Mouse (Mus musculus) kidney, postnatal 14 days (tissue): ENCODE results near the gene Vamp4.
A peak's percentile ranks its signal among the peaks of the same experiment; 100 is the strongest.

Source experiments
- DNase-seq: peaks from one replicate; pipeline ENCODE4 v3.0.0; 2022; ENCODE audit warnings: mixed read lengths

Vamp4 gene

GRCm38 (mm10) chr1:162570260-162570748 lies at the start of gene Vamp4:
Vamp4 (plus strand) TSS chr1:162570515.
- DNase-seq, result peak; percentile 95

DNA sequence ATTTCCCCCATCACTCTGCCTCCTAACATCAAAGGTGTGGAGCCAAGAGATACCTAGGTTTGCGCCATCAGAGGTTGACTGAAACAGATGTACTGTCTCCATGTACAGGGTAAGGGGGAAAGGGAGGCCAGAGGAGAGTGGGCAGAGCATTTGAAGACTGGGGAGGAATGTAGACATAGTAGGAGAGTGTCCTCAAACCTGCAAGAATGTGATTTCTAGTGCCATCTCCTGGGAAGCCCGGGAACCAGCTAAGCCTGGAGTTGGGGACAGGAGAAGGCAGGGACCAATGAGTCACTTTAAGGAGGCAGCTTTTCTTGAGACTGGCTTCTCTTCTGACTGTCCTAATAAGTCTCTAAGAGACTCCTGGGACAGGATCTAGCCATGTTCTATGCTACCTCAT lies 40.7 kb upstream of the Vamp4 start:
- peak; percentile 12 for DNase-seq

- no peak for DNase-seq
Measured at GRCm38 (mm10) chr1:162530666-162531065, 39.6 kb upstream of the Vamp4 start.

GRCm38 (mm10) chr1:162531584-162531983 lies 38.7 kb upstream of the Vamp4 start:
- no peak for DNase-seq

GRCm38 (mm10) chr1:162532330-162532729 lies 38.0 kb upstream of the Vamp4 start:
- DNase-seq, result no peak

DNA sequence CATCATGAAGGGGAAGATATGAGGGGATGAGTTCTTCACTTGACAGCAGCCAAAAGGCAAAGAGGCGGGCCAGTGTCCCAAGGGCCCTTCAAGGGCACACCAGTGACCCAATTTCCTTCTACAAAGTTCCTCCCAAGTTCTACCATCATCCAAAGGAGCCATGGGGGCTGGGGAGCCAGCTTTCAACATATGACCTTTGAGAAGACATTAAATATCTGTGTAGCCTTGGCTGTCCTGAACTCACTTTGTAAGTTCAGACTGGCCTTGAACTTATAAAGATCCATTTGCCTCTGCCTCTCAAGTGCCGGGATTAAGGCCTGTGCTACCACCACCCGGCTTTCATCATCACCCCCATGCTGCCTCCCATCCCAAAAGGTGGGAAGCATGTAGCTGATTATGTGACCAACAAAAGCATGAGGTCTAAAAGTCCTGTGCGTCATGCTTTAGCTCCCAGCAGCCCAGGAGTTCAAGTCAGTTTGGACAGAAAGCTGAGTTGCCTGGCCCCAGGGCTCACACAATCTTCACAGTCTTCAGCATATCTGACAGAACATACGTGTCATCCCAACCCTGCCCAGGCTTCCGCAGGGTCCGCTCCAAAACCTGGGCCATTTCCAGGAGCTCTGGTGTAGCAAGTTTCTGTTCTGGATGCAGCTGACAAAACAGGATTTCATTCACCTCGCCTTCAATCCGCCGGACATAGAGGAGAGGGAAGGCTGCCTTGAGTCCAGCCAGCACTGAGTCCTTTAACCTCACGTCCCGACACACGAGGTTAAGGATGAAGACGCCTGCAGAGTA lies 36.4 kb upstream of the Vamp4 start:
- no peak for DNase-seq

- DNase-seq, result no peak
Measured at GRCm38 (mm10) chr1:162543231-162543630, 27.1 kb upstream of the Vamp4 start.

DNA sequence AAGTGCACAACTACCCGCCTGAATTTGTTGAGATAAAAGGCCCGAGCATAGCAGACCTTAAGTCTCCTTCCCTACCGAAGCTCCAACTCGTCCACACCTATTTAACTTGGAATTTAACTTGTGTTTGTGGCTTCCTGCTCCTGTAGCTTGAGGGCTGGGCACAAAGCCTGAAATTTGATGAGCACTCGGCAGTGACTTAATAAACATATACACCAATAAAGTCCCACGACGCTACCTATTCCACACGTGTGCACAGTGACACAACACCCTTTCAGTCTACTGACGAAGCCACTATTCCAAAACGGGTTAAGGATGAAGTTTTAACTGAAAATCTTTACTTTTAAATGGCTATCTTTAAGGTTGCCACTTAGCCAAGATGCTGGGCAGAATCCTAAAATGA lies 22.7 kb upstream of the Vamp4 start:
- no peak for DNase-seq

DNA sequence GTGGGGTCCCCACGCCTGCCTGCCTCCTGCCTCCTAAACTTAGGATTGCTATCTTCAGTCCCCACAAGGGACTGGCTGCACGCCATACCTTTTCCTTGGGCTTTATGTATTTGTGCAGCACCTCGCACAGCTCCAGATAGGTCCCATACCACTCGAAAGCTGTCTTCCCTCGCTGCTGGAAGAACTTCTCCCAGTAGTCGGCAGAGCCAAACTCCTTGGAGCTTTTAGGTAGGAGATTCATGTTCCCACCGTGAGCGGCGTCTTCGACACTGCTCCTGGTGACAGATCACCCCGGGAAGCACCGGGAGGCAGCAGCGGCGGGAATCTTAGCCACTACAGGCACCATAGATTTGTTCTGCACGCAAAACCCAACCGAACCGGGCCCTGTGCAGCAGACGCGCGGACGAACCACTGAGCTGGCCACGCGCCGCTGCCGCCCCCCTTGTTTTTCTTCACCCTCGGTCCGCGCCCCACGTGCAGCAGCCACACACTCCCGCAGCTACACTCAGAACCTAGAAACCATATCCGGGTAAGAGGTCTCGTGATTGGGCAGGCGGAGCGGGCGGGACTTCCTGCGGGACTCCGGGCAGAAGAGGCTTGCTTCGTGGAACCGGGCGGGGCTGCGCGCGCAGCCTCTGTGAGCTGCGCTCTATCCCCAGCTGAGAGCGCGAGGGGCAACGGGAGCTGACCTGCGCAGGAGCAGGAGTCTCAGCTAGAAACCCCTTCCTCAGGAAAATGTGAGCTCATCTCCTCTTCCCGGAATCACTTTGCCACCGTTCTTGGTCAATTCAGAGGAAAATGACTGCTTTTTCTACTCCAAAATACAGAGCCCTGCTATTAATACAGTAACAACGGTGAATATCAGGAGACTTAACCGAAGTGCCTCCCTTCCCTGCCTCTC lies 22.0 kb upstream of the Vamp4 start, which contains the start of gene Mettl13:
Gene Mettl13, minus strand, starts transcription at position 536 of the 901 bp plus-strand sequence.
- DNase-seq, result peak; percentile 93

DNA sequence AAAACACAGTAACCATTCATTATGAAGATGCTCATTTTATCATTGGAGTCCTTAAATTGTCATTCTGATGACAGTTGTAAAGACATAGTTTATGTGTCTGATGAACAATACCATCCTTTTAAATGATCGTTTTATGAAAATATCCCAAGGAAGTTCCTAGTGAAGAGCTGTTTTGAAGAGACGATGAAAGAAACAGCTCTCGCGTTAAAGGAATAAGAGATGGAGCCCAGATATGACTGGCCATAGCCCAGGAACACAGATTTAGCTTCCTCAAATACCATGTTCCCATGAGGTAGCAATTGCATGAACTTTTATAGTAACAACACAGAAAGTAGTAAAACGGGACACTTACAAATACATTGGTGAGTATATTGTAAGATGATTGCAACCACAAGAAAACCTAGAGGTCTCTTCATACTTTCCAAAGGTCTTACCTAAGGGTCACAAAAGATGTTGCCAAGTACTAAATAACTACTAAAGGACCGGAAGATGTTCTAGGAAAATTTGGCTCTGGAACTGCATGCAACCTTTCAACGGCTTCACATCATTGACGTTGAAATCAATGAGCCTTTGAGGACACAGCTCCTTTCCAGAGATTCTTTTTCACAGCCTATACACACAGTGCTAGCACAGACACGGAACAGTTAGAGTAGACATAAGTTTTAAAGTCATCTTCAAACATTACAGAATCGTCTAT lies 21.2 kb upstream of the Vamp4 start:
- no peak for DNase-seq

- DNase-seq, result peak; percentile 10
Measured at GRCm38 (mm10) chr1:162549615-162550283, 20.6 kb upstream of the Vamp4 start.

DNA sequence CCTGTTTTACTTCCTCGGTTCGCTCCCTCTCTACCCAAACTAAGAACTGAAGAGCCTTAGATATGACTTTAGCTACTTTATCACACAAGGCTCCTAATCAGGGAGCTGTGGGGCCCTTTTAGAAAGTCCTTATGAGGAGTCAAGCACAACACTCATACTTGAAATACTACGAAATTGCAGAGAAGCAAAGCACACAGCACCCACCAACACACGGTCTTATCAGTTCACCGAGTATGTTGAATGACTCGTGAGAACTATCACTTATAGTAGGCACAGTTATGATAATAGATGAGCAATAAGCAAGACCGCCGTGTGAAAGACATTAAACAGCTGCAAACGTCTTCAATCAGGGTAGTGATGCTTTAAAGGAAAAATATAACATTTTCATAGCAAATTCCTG lies 17.4 kb upstream of the Vamp4 start:
- DNase-seq, result no peak

DNA sequence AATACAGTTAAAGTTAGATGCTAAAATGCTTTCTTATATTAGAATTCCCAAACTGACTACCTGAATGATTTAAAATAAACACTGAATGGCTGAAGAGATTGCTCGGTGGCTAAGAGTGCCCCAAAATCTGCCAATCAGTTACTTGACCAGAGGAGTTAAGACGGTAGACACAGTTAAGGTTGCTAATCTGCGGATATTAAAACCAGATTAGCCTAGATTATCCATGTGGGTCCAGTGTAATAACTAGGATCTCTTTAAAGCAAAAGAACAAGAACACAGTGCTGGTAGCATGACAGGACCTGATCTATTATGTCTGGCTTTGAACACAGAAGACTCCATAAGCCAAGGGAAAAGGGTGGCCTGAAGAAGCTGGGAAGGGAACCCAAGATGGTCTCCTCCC lies 16.1 kb upstream of the Vamp4 start:
- no peak for DNase-seq

DNA sequence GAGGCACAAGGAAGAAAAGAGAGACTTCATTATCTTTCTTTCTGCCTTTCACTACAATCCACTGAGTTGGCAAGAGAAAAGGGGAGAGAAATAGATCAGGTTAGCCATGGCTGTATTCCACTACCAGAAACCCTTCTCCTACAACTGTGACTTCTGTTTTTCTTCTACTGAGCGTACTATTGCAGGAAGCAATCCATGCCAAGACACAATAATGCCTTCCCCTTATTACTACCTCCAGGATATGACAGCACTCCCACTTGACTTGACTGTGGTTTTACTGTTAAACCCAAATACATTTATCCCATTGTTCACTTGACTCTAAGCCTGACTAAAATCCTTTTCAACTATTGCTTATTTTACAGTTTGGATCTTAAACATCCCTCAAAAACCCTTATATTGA lies 7.1 kb upstream of the Vamp4 start:
- no peak for DNase-seq

DNA sequence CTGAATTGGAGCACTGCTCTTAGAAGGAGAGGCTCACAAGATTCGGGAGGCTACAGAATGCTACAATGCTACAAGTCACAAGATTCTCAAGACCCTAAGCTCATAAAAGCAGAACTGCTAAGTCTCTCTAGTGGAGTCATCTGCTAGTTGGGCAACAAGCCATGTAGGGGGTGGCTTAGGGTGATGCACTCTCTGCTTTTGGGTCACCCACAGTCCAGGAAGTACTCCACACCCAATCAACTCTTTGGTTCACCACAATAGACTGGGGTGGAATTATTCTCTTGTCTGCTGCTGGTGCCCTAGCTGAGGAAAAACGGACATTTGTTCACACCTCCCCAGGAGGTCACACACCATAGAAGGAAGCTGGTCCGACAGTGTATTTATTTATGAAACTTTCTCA lies 5.3 kb upstream of the Vamp4 start:
- peak; percentile 24 for DNase-seq

DNA sequence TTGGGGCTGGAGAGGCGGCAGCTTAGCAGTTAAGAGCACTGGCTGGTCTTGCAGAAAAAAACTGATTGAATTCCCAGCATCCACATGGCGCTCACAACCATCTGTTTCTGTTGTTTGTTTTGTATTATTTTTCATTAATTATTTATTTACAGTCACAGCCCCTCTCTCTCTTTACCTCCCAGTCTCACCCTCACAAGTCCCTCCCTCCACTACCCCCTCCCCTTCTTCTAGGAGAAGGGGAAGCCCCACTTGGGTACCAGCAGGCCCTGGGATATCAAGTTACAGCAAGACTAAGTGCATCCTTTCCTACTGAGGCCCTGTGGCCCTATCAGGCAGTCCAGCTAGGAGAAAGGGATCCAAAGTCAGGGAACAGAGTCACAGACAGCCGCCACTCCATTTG lies 3.0 kb upstream of the Vamp4 start:
- DNase-seq, result no peak

- peak; percentile 32 for DNase-seq
Measured at GRCm38 (mm10) chr1:162570931-162571601, 751 bp downstream of the Vamp4 start.

- DNase-seq, result no peak
Measured at GRCm38 (mm10) chr1:162575098-162575497, 4.8 kb downstream of the Vamp4 start.

GRCm38 (mm10) chr1:162582884-162583283 lies 12.6 kb downstream of the Vamp4 start:
- no peak for DNase-seq

- no peak for DNase-seq
Measured at GRCm38 (mm10) chr1:162586282-162586681, 16.0 kb downstream of the Vamp4 start.

DNA sequence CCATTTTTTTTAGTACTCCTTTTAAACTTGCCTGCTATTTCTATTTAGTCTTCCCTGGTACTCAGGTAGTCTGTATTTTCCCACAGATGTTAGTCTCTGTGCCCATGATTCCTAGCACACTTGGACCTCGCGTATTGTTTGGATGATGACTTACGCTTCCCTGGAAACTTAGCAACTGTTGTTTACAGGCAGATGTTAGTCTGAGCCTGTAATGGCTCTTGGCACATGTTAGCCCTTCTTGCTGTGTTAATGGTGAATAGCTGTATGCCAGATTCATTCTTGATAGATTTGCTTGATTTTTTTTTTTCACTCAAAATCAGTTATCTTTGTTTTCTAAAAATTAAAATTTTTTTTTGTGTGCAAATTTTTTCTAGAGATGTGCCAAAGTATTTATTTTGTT lies 18.3 kb downstream of the Vamp4 start:
- no peak for DNase-seq

GRCm38 (mm10) chr1:162589443-162589842 lies 19.1 kb downstream of the Vamp4 start:
- DNase-seq, result no peak
